Mouse (Mus musculus) liver, embryonic 14.5 days (tissue): Measurements from ENCODE around the gene Nkd1. TPM values are rescaled to one million over a fixed set of nuclear protein-coding genes. Genes with fewer than 3 reads are reported as not detected.

Experiments used
- ATAC-seq: fragments of 200-750 bp; cut with Nextera tagmentation; 2 replicates; pipeline ENCODE4 v1.8.0; 2017; ENCODE audit warnings: moderate number of reproducible peaks, mild to moderate bottlenecking, moderate library complexity; ENCODE audit not compliant: insufficient read depth
- DNase-seq, 3 experiments: peaks; one replicate each; pipeline ENCODE4 v3.0.0-alpha.2; 2012 to 2013; ENCODE audit warnings: low read depth in 3 of 3, low spot score in 3 of 3
- H3K27ac ChIP-seq: fragments of 300-500 bp; sonication (generic); 2 replicates; pipeline ENCODE4 v1.5.1; 2014; ENCODE audit warnings: moderate library complexity, mild to moderate bottlenecking, control low read depth, inconsistent platforms
- H3K27me3 ChIP-seq: fragments of 300-500 bp; sonication (generic); 2 replicates; pipeline ENCODE4 v1.6.1; 2014; ENCODE audit warnings: mild to moderate bottlenecking, low read length, moderate library complexity; ENCODE audit not compliant: control insufficient read depth, insufficient read depth
- H3K36me3 ChIP-seq: fragments of 300-500 bp; sonication (generic); replicated peaks from 2 replicates; pipeline ENCODE4 v1.6.1; 2014; ENCODE audit warnings: low read depth; ENCODE audit not compliant: control insufficient read depth, insufficient read depth
- H3K4me1 ChIP-seq, 2 experiments: fragments of 200-500 bp in 1 of 2; fragments of 300-500 bp in 1 of 2; sonication (generic) in 1 of 2; replicated peaks; 2 replicates each; pipeline ENCODE4 v1.6.1; 2012 to 2014; ENCODE audit warnings: antibody characterized with exemption in 1 of 2, inconsistent platforms in 1 of 2, low read length in 1 of 2; ENCODE audit not compliant: control insufficient read depth in 2 of 2, insufficient read depth in 2 of 2
- H3K4me2 ChIP-seq: fragments of 300-500 bp; sonication (generic); 2 replicates; pipeline ENCODE4 v1.6.1; 2014; ENCODE audit warnings: low read depth, mild to moderate bottlenecking, control low read depth, moderate library complexity
- H3K4me3 ChIP-seq, 2 experiments: fragments of 200-500 bp in 1 of 2; fragments of 300-500 bp in 1 of 2; sonication (generic) in 1 of 2; 2 replicates each; pipeline ENCODE4 v1.5.1; 2012 to 2014; ENCODE audit warnings: low read depth in 2 of 2, low read length in 2 of 2, mild to moderate bottlenecking in 2 of 2, control low read depth in 1 of 2, inconsistent platforms in 1 of 2, moderate library complexity in 1 of 2; ENCODE audit not compliant: insufficient read depth in 1 of 2
- H3K9ac ChIP-seq: fragments of 300-500 bp; sonication (generic); replicated peaks from 2 replicates; pipeline ENCODE4 v1.6.1; 2014; ENCODE audit warnings: mild to moderate bottlenecking, control low read depth, moderate library complexity
- H3K9me3 ChIP-seq: fragments of 300-500 bp; sonication (generic); 2 replicates; pipeline ENCODE4 v1.6.1; 2016; ENCODE audit warnings: low read length, mixed read lengths; ENCODE audit not compliant: control insufficient read depth
- CTCF ChIP-seq: IDR thresholded peaks from 2 replicates; pipeline ENCODE4 v1.5.1; 2016; ENCODE audit warnings: antibody characterized with exemption, low read depth, control low read depth
- EP300 ChIP-seq: IDR thresholded peaks from 2 replicates; pipeline ENCODE4 v1.6.1; 2016; ENCODE audit warnings: antibody characterized with exemption, low read depth
- WGBS: fragments of 180-500 bp; shearing (Covaris S2); extraction: QIAGEN DNeasy Blood & Tissue Kit; methylation state at CpG from one replicate; pipeline ENCODE4 v1.1.7; 2014; ENCODE audit not compliant: insufficient replicate concordance; 5-methylcytosine and 5-hydroxymethylcytosine counted together
- polyA plus RNA-seq, 2 experiments: library from polyadenylated mRNA; depleted of rRNA in 1 of 2; stranded (reverse) in 1 of 2; unstranded in 1 of 2; fragments of >200 nt; fragmentation: Nextera tagmentation in 1 of 2; extraction: Ambion mirVana in 1 of 2; gene quantifications; 2 replicates each; pipeline versions ENCODE4 v1.2.1 to v1.2.3; 2012 to 2014

The Nkd1 gene
- polyA plus RNA-seq, 2 experiments, result 0.96 to 0.97 TPM

DNA sequence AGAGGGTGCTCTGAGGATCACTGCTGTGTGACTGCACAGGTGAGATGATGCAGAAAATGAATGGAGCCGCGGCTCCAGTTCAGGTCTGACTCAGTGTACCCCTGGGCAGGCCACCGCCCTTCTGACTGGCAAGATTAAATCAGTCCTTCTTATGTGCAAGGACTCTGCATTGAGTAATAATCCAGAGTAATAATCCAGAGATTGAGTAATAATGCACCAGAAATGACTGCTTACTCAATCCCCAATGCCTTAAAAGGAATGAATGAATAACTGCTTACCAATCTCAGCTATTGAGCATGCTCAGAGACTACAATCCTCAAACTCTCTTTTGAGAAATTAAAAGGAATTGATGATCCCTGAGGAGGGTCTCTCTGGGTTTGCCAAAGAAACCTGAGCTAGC is 117.8 kb downstream of the Nkd1 start:
- WGBS, result 80% methylated on average over 3 of the region's 3 CpGs
- no peak for TF ChIP-seq CTCF
- TF ChIP-seq EP300, result no peak
- H3K4me3 ChIP-seq, result no peak overlapping the region
- DNase-seq, result no peak
- H3K4me2 ChIP-seq, result no peak overlapping the region
- no peak overlapping the region for H3K9ac ChIP-seq
- H3K27me3 ChIP-seq, result no peaks in the 10 kb centered on the region
- no peak for ATAC-seq
- no peak overlapping the region for H3K27ac ChIP-seq
- peaks cover 0 to 5% of the 10 kb centered on the region in 2 experiments; a peak in 2 of 4 replicates for H3K4me1 ChIP-seq
- no peaks in the 10 kb centered on the region for H3K9me3 ChIP-seq
- H3K36me3 ChIP-seq, result no peaks in the 10 kb centered on the region

DNA sequence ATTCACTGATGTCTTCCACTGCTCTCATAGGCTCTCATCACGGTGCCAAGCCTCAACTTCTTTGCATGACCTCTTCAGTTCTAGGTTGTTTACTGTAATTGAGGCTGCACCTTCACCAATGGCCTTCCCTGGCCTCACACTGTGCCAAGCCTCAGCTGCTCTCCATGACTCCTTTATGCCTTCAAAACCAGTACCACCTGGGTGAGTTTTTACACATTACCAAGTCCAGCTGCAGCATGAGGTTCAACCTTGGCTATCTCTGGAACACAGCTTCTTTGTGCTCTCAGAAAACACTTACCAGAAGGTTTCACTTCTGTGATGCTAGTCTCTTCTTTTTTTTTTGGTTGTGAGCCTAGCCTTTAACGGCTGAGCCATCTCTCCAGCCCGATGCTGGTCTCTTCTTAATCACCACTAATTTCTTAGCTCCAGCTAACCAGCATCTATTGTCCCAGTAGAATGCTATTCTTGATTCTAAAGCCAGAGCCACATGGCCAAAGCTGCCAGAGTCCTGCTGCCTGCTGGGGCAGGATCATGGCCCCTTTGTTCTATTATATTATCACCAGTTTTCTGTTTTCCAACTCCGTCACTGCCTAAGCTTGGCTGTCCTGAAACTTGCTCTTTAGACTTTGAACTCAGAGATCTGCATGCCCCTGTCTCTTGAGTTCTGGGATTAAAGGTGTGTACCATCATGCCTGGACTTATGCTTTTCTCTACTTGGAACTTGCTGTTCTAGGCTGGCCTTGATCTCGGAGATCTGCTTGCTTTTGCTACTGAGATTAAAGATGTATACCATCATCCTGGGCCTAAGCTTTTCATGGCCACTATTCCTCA is 121.8 kb downstream of the Nkd1 start:
- Histone ChIP-seq H3K36me3 (no peaks in the 10 kb centered on the region), H3K27ac (no peak overlapping the region), H3K9ac (no peak overlapping the region), H3K4me1 (no peaks in the 10 kb centered on the region), H3K27me3 (no peaks in the 10 kb centered on the region), H3K4me2 (no peak overlapping the region), H3K9me3 (no peaks in the 10 kb centered on the region), H3K4me3 (no peak overlapping the region)
- DNase-seq (no peak), ATAC-seq (no peak)
- TF ChIP-seq EP300 (no peak), CTCF (no peak)
- WGBS, result 60% methylated on average over 5 of the region's 5 CpGs

Other genes with a start within 250 kb of the Nkd1 start
- 21.3 and 24.7 TPM in 2 replicates for gene Adcy7, start 249.0 kb upstream of the Nkd1 start, polyA plus RNA-seq (2012; rRNA removed)
- gene Adcy7, start 249.0 kb upstream of the Nkd1 start, polyA plus RNA-seq (2014; fragmentation: Nextera tagmentation; extraction: Ambion mirVana), result 20.0 and 24.7 TPM in 2 replicates
- 16.3 and 27.5 TPM in 2 replicates for gene Brd7, start 159.2 kb upstream of the Nkd1 start, polyA plus RNA-seq (2012; rRNA removed)
- 35.5 and 37.1 TPM in 2 replicates for gene Brd7, start 159.2 kb upstream of the Nkd1 start, polyA plus RNA-seq (2014; fragmentation: Nextera tagmentation; extraction: Ambion mirVana)
- gene Snx20, start 114.8 kb downstream of the Nkd1 start, polyA plus RNA-seq (2012; rRNA removed), result 2.5 and 2.6 TPM in 2 replicates
- gene Snx20, start 114.8 kb downstream of the Nkd1 start, polyA plus RNA-seq (2014; fragmentation: Nextera tagmentation; extraction: Ambion mirVana), result 2.7 and 3.0 TPM in 2 replicates
- 0.02 and 0.04 TPM in 2 replicates for gene Nod2, start 126.0 kb downstream of the Nkd1 start, polyA plus RNA-seq (2012; rRNA removed)
- gene Nod2, start 126.0 kb downstream of the Nkd1 start, polyA plus RNA-seq (2014; fragmentation: Nextera tagmentation; extraction: Ambion mirVana), result 0.05 TPM in 1 of 2 replicates, not detected in the other
- 2.0 and 2.7 TPM in 2 replicates for gene Cyld, start 175.7 kb downstream of the Nkd1 start, polyA plus RNA-seq (2012; rRNA removed)
- 5.0 and 5.2 TPM in 2 replicates for gene Cyld, start 175.7 kb downstream of the Nkd1 start, polyA plus RNA-seq (2014; fragmentation: Nextera tagmentation; extraction: Ambion mirVana)